Mouse (Mus musculus): ENCODE measurements around the gene Stard3nl. TPM values are rescaled to one million over a fixed set of nuclear protein-coding genes. Genes with fewer than 3 reads are reported as not detected.

Gene Stard3nl
- polyA plus RNA-seq, 1 experiment from 2014 or later: 89.6 TPM

- WGBS: 84% methylated on average over 9 of the region's 9 CpGs
- Histone ChIP-seq H3K9ac (no peak overlapping the region), H3K9me3 (replicated peaks) (no peaks in the 10 kb centered on the region), H3K4me1 (no peaks in the 10 kb centered on the region), H3K27me3 (no peaks in the 10 kb centered on the region), H3K4me2 (replicated peaks) (no peak overlapping the region), H3K4me3 (replicated peaks) (no peak overlapping the region), H3K36me3 (no peaks in the 10 kb centered on the region), H3K27ac (replicated peaks) (no peak overlapping the region)
- ATAC-seq (ENCODE audit: insufficient number of reproducible peaks, low FRiP score, low TSS enrichment, low read depth): no peak
Measured at GRCm38 (mm10) chr13:19381112-19381828, 14.3 kb downstream of the Stard3nl start.

GRCm38 (mm10) chr13:19379313-19379712 is 16.3 kb downstream of the Stard3nl start:
- Histone ChIP-seq H3K4me2 (replicated peaks) (no peak overlapping the region), H3K4me3 (replicated peaks) (no peak overlapping the region), H3K4me1 (no peaks in the 10 kb centered on the region), H3K9me3 (replicated peaks) (no peaks in the 10 kb centered on the region), H3K27me3 (no peaks in the 10 kb centered on the region), H3K9ac (no peak overlapping the region), H3K36me3 (peaks cover 5% of the 10 kb centered on the region; the same call in 1 of the 2 replicates), H3K27ac (replicated peaks) (no peak overlapping the region)
- no peak for ATAC-seq (ENCODE audit: insufficient number of reproducible peaks, low FRiP score, low TSS enrichment, low read depth)
- 61% methylated on average over 6 of the region's 6 CpGs for WGBS

GRCm38 (mm10) chr13:19372133-19372729 is 23.4 kb downstream of the Stard3nl start:
- no peaks in the 10 kb centered on the region for H3K27me3 ChIP-seq
- no peaks in the 10 kb centered on the region for H3K9me3 ChIP-seq (replicated peaks)
- no peak overlapping the region for H3K4me2 ChIP-seq (replicated peaks)
- H3K4me3 ChIP-seq (replicated peaks): no peak overlapping the region
- peaks cover 30% of the 10 kb centered on the region for H3K36me3 ChIP-seq
- no peak for ATAC-seq (ENCODE audit: insufficient number of reproducible peaks, low FRiP score, low TSS enrichment, low read depth)
- H3K27ac ChIP-seq (replicated peaks): no peak overlapping the region
- 30% methylated on average over 8 of the region's 8 CpGs for WGBS
- H3K4me1 ChIP-seq: 0 out of 2 replicates have a peak, but pooled peaks cover 6% of the 10 kb centered on the region
- no peak overlapping the region for H3K9ac ChIP-seq

GRCm38 (mm10) chr13:19368817-19369216 is 26.8 kb downstream of the Stard3nl start:
- Histone ChIP-seq H3K9ac (no peak overlapping the region), H3K36me3 (peaks cover 35% of the 10 kb centered on the region)

GRCm38 (mm10) chr13:19367536-19367935 is 28.1 kb downstream of the Stard3nl start:
- ATAC-seq (ENCODE audit: insufficient number of reproducible peaks, low FRiP score, low TSS enrichment, low read depth): no peak
- Histone ChIP-seq H3K4me2 (replicated peaks) (no peak overlapping the region), H3K4me3 (replicated peaks) (no peak overlapping the region), H3K9ac (no peak overlapping the region), H3K36me3 (peaks cover 31% of the 10 kb centered on the region), H3K27me3 (no peaks in the 10 kb centered on the region), H3K27ac (replicated peaks) (no peak overlapping the region), H3K4me1 (0 out of 2 replicates have a peak, but pooled peaks cover 6% of the 10 kb centered on the region), H3K9me3 (replicated peaks) (no peaks in the 10 kb centered on the region)
- 77% methylated on average over 7 of the region's 7 CpGs for WGBS

More at GRCm38 (mm10) chr13:19368817-19369216, 26.8 kb downstream of the Stard3nl start:
- no peak for ATAC-seq (ENCODE audit: insufficient number of reproducible peaks, low FRiP score, low TSS enrichment, low read depth)
- Histone ChIP-seq H3K4me3 (replicated peaks) (no peak overlapping the region), H3K27me3 (no peaks in the 10 kb centered on the region), H3K27ac (replicated peaks) (0 out of 2 replicates have a peak overlapping the region, but pooled peaks have one; percentile 1), H3K4me1 (0 out of 2 replicates have a peak, but pooled peaks cover 6% of the 10 kb centered on the region), H3K9me3 (replicated peaks) (no peaks in the 10 kb centered on the region), H3K4me2 (replicated peaks) (no peak overlapping the region)
- WGBS: 74% methylated on average over 6 of the region's 6 CpGs

GRCm38 (mm10) chr13:19366866-19367265 is 28.7 kb downstream of the Stard3nl start:
- Histone ChIP-seq H3K4me3 (replicated peaks) (no peak overlapping the region), H3K9me3 (replicated peaks) (no peaks in the 10 kb centered on the region), H3K4me2 (replicated peaks) (no peak overlapping the region), H3K27me3 (no peaks in the 10 kb centered on the region), H3K9ac (no peak overlapping the region), H3K36me3 (peaks cover 31% of the 10 kb centered on the region), H3K4me1 (0 out of 2 replicates have a peak, but pooled peaks cover 6% of the 10 kb centered on the region), H3K27ac (replicated peaks) (no peak overlapping the region)
- no peak for ATAC-seq (ENCODE audit: insufficient number of reproducible peaks, low FRiP score, low TSS enrichment, low read depth)
- WGBS: 84% methylated on average over 2 of the region's 2 CpGs

GRCm38 (mm10) chr13:19365596-19365995 is 30.0 kb downstream of the Stard3nl start:
- no peak for ATAC-seq (ENCODE audit: insufficient number of reproducible peaks, low FRiP score, low TSS enrichment, low read depth)
- H3K4me2 ChIP-seq (replicated peaks): no peak overlapping the region

GRCm38 (mm10) chr13:19364245-19364772 is 31.3 kb downstream of the Stard3nl start:
- ATAC-seq (ENCODE audit: insufficient number of reproducible peaks, low FRiP score, low TSS enrichment, low read depth): no peak
- no peak overlapping the region for H3K27ac ChIP-seq (replicated peaks)
- no peaks in the 10 kb centered on the region for H3K27me3 ChIP-seq
- H3K9me3 ChIP-seq (replicated peaks): no peaks in the 10 kb centered on the region
- WGBS: 82% methylated on average over 11 of the region's 11 CpGs
- H3K36me3 ChIP-seq: peaks cover 16% of the 10 kb centered on the region
- H3K4me1 ChIP-seq: 0 out of 2 replicates have a peak, but pooled peaks cover under 1% of the 10 kb centered on the region
- no peak overlapping the region for H3K4me3 ChIP-seq (replicated peaks)
- no peak overlapping the region for H3K4me2 ChIP-seq (replicated peaks)
- H3K9ac ChIP-seq: no peak overlapping the region

More at GRCm38 (mm10) chr13:19365596-19365995, 30.0 kb downstream of the Stard3nl start:
- Histone ChIP-seq H3K9ac (no peak overlapping the region), H3K27ac (replicated peaks) (no peak overlapping the region), H3K9me3 (replicated peaks) (no peaks in the 10 kb centered on the region), H3K36me3 (peaks cover 27% of the 10 kb centered on the region), H3K4me3 (replicated peaks) (no peak overlapping the region), H3K4me1 (0 out of 2 replicates have a peak, but pooled peaks cover 6% of the 10 kb centered on the region), H3K27me3 (no peaks in the 10 kb centered on the region)
- 36% methylated on average over 4 of the region's 4 CpGs for WGBS

- Histone ChIP-seq H3K4me3 (replicated peaks) (no peak overlapping the region), H3K27ac (replicated peaks) (no peak overlapping the region), H3K4me1 (no peaks in the 10 kb centered on the region), H3K9me3 (replicated peaks) (no peaks in the 10 kb centered on the region), H3K4me2 (replicated peaks) (no peak overlapping the region), H3K9ac (no peak overlapping the region), H3K27me3 (no peaks in the 10 kb centered on the region), H3K36me3 (peaks cover 23% of the 10 kb centered on the region)
- 68% methylated on average over 6 of the region's 6 CpGs for WGBS
- ATAC-seq (ENCODE audit: insufficient number of reproducible peaks, low FRiP score, low TSS enrichment, low read depth): no peak
Measured at GRCm38 (mm10) chr13:19362358-19362757, 33.2 kb downstream of the Stard3nl start.

GRCm38 (mm10) chr13:19358027-19358426 is 37.6 kb downstream of the Stard3nl start:
- Histone ChIP-seq H3K4me3 (replicated peaks) (no peak overlapping the region), H3K4me2 (replicated peaks) (no peak overlapping the region), H3K9me3 (replicated peaks) (no peaks in the 10 kb centered on the region), H3K36me3 (peaks cover 20% of the 10 kb centered on the region), H3K27ac (replicated peaks) (no peak overlapping the region), H3K4me1 (no peaks in the 10 kb centered on the region), H3K27me3 (no peaks in the 10 kb centered on the region), H3K9ac (no peak overlapping the region)
- no peak for ATAC-seq (ENCODE audit: insufficient number of reproducible peaks, low FRiP score, low TSS enrichment, low read depth)
- 77% methylated on average over 5 of the region's 5 CpGs for WGBS

- 82% methylated on average over 7 of the region's 7 CpGs for WGBS
- Histone ChIP-seq H3K4me1 (no peaks in the 10 kb centered on the region), H3K4me2 (replicated peaks) (no peak overlapping the region), H3K27ac (replicated peaks) (no peak overlapping the region), H3K27me3 (no peaks in the 10 kb centered on the region), H3K36me3 (peaks cover 20% of the 10 kb centered on the region), H3K4me3 (replicated peaks) (no peak overlapping the region), H3K9ac (no peak overlapping the region), H3K9me3 (replicated peaks) (no peaks in the 10 kb centered on the region)
- no peak for ATAC-seq (ENCODE audit: insufficient number of reproducible peaks, low FRiP score, low TSS enrichment, low read depth)
Measured at GRCm38 (mm10) chr13:19357301-19357700, 38.3 kb downstream of the Stard3nl start.

All from embryonic facial prominence, embryonic 15.5 days (tissue).